Mouse (Mus musculus): ENCODE measurements around the gene Tha1.

DNA sequence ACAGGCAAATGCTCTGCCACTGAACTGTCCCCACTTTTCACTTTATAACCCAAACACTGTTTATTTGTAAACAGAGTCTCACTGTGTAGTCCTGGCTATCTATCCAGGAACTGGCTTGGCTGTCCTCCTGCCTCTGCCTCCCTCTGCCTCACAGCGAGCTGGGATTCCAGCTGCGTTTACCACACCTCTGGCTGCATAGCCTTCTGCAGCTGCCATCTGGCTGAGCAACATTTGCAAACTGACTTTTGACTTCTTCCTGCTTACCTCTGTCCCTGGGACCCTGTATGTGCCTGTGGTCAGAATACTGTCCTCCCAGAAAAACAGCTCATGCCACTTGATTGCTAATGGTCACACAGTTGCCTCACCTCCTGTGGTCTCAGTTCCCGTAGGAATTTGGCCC lies 45.9 kb downstream of the Tha1 start:
- TF ChIP-seq CTCF (conservative IDR thresholded peaks at IDR 0.05; ENCODE audit: low read length) (no peak), NANOG (IDR thresholded peaks at IDR 0.05; ENCODE audit: borderline replicate concordance, low read length) (no peak), POU5F1 (IDR thresholded peaks at IDR 0.05; ENCODE audit: borderline replicate concordance, low read length) (no peak)

Data from E14TG2a.4 (cell line).